Mouse (Mus musculus): Measurements from ENCODE around the gene Mlx. TPM values are rescaled to one million over a fixed set of nuclear protein-coding genes. Genes with fewer than 3 reads are reported as not detected.

Gene Mlx
- polyA plus RNA-seq, 1 experiment from 2014 or later = 58.9 TPM

GRCm38 (mm10) chr11:101085617-101086322 lies 1.3 kb upstream of the Mlx start:
- no peak overlapping the region for H3K4me3 ChIP-seq (ENCODE audit: low read length)
- no peaks in the 10 kb centered on the region for H3K9me3 ChIP-seq (ENCODE audit: low read length)
- peak overlapping the region; percentile 90; the same call in 1 of the 2 replicates for H3K27ac ChIP-seq (ENCODE audit: low read length)
- H3K4me2 ChIP-seq (replicated peaks; ENCODE audit: low read depth, low read length) = no peak overlapping the region
- WGBS = 92% methylated on average over 18 of the region's 18 CpGs
- peaks cover 30% of the 10 kb centered on the region for H3K4me1 ChIP-seq (ENCODE audit: insufficient read depth, low read length)
- peaks cover 7% of the 10 kb centered on the region for H3K27me3 ChIP-seq (ENCODE audit: insufficient read depth, low read length)
- H3K36me3 ChIP-seq (ENCODE audit: insufficient read depth, low read length) = peaks cover 18% of the 10 kb centered on the region
- H3K9ac ChIP-seq (replicated peaks; ENCODE audit: low read length) = peak overlapping the region; percentile 79
- ATAC-seq (ENCODE audit: low FRiP score, low TSS enrichment) = no peak

GRCm38 (mm10) chr11:101086323-101086674 lies 778 bp upstream of the Mlx start:
- Histone ChIP-seq H3K4me3 (ENCODE audit: low read length) (peak overlapping the region; percentile 76), H3K4me1 (ENCODE audit: insufficient read depth, low read length) (peaks cover 30% of the 10 kb centered on the region)

GRCm38 (mm10) chr11:101087682-101088055 lies 592 bp downstream of the Mlx start:
- peak overlapping the region; percentile 63 for H3K4me2 ChIP-seq (replicated peaks; ENCODE audit: low read depth, low read length)
- H3K27ac ChIP-seq (ENCODE audit: low read length) = peak overlapping the region; percentile 90
- no peaks in the 10 kb centered on the region for H3K9me3 ChIP-seq (ENCODE audit: low read length)
- peaks cover 30% of the 10 kb centered on the region for H3K4me1 ChIP-seq (ENCODE audit: insufficient read depth, low read length)
- no peak for ATAC-seq (ENCODE audit: low FRiP score, low TSS enrichment)
- peaks cover 37% of the 10 kb centered on the region for H3K36me3 ChIP-seq (ENCODE audit: insufficient read depth, low read length)
- peak overlapping the region; percentile 76 for H3K4me3 ChIP-seq (ENCODE audit: low read length)
- H3K9ac ChIP-seq (replicated peaks; ENCODE audit: low read length) = peak overlapping the region; percentile 79
- 11% methylated on average over 8 of the region's 8 CpGs for WGBS
- H3K27me3 ChIP-seq (ENCODE audit: insufficient read depth, low read length) = no peaks in the 10 kb centered on the region

More at GRCm38 (mm10) chr11:101086323-101086674, 778 bp upstream of the Mlx start:
- no peaks in the 10 kb centered on the region for H3K9me3 ChIP-seq (ENCODE audit: low read length)
- no peak for ATAC-seq (ENCODE audit: low FRiP score, low TSS enrichment)
- H3K4me2 ChIP-seq (replicated peaks; ENCODE audit: low read depth, low read length) = peak overlapping the region; percentile 63
- H3K27me3 ChIP-seq (ENCODE audit: insufficient read depth, low read length) = peaks cover 2% of the 10 kb centered on the region; the same call in 1 of the 2 replicates
- peaks cover 23% of the 10 kb centered on the region for H3K36me3 ChIP-seq (ENCODE audit: insufficient read depth, low read length)
- H3K27ac ChIP-seq (ENCODE audit: low read length) = peak overlapping the region; percentile 90
- 74% methylated on average over 6 of the region's 6 CpGs for WGBS
- peak overlapping the region; percentile 79 for H3K9ac ChIP-seq (replicated peaks; ENCODE audit: low read length)

- no peak overlapping the region for H3K4me2 ChIP-seq (replicated peaks; ENCODE audit: low read depth, low read length)
- no peak for ATAC-seq (ENCODE audit: low FRiP score, low TSS enrichment)
- peaks cover 32% of the 10 kb centered on the region for H3K4me1 ChIP-seq (ENCODE audit: insufficient read depth, low read length)
- WGBS = 81% methylated on average over 1 of the region's 1 CpGs
- H3K9ac ChIP-seq (replicated peaks; ENCODE audit: low read length) = no peak overlapping the region
- H3K9me3 ChIP-seq (ENCODE audit: low read length) = no peaks in the 10 kb centered on the region
- peaks cover 47% of the 10 kb centered on the region for H3K36me3 ChIP-seq (ENCODE audit: insufficient read depth, low read length)
- H3K4me3 ChIP-seq (ENCODE audit: low read length) = no peak overlapping the region
- no peaks in the 10 kb centered on the region for H3K27me3 ChIP-seq (ENCODE audit: insufficient read depth, low read length)
- H3K27ac ChIP-seq (ENCODE audit: low read length) = no peak overlapping the region
Observed at GRCm38 (mm10) chr11:101089931-101090330, 2.9 kb downstream of the Mlx start.

GRCm38 (mm10) chr11:101094930-101095313 lies 7.8 kb downstream of the Mlx start:
- H3K4me3 ChIP-seq (ENCODE audit: low read length) = peak overlapping the region; percentile 80
- H3K9ac ChIP-seq (replicated peaks; ENCODE audit: low read length) = peak overlapping the region; percentile 80
- peak overlapping the region; percentile 92 for H3K4me2 ChIP-seq (replicated peaks; ENCODE audit: low read depth, low read length)
- WGBS = under 1% methylated on average over 18 of the region's 18 CpGs
- peaks cover 64% of the 10 kb centered on the region for H3K36me3 ChIP-seq (ENCODE audit: insufficient read depth, low read length)
- ATAC-seq (ENCODE audit: low FRiP score, low TSS enrichment) = no peak; the same call in none of the 2 replicates
- H3K4me1 ChIP-seq (ENCODE audit: insufficient read depth, low read length) = peaks cover 13% of the 10 kb centered on the region
- no peaks in the 10 kb centered on the region for H3K27me3 ChIP-seq (ENCODE audit: insufficient read depth, low read length)
- no peaks in the 10 kb centered on the region for H3K9me3 ChIP-seq (ENCODE audit: low read length)
- 0 out of 2 replicates have a peak overlapping the region, but pooled peaks have one; percentile 43 for H3K27ac ChIP-seq (ENCODE audit: low read length)

- peak; percentile 97 for ATAC-seq (ENCODE audit: low FRiP score, low TSS enrichment)
- WGBS = under 1% methylated on average over 43 of the region's 43 CpGs
- H3K4me1 ChIP-seq (ENCODE audit: insufficient read depth, low read length) = peaks cover 13% of the 10 kb centered on the region
Observed at GRCm38 (mm10) chr11:101095314-101096024, 8.4 kb downstream of the Mlx start, which contains the start of gene Psmc3ip. TSS of gene Psmc3ip (minus strand) at chr11:101095436.

GRCm38 (mm10) chr11:101098231-101098630 lies 11.2 kb downstream of the Mlx start:
- H3K36me3 ChIP-seq (ENCODE audit: insufficient read depth, low read length) = peaks cover 59% of the 10 kb centered on the region
- WGBS = 85% methylated on average over 8 of the region's 8 CpGs

More at GRCm38 (mm10) chr11:101095314-101096024, 8.4 kb downstream of the Mlx start, which contains the start of gene Psmc3ip:
- H3K27me3 ChIP-seq (ENCODE audit: insufficient read depth, low read length) = no peaks in the 10 kb centered on the region
- H3K9me3 ChIP-seq (ENCODE audit: low read length) = no peaks in the 10 kb centered on the region
- peak within 1 kb of the TSS; percentile 80 for H3K4me3 ChIP-seq (ENCODE audit: low read length)
- H3K9ac ChIP-seq (replicated peaks; ENCODE audit: low read length) = peak within 1 kb of the TSS; percentile 80
- H3K36me3 ChIP-seq (ENCODE audit: insufficient read depth, low read length) = peaks cover 64% of the 10 kb centered on the region
- peak within 1 kb of the TSS; percentile 94 for H3K27ac ChIP-seq (ENCODE audit: low read length)
- peak within 1 kb of the TSS; percentile 92 for H3K4me2 ChIP-seq (replicated peaks; ENCODE audit: low read depth, low read length)

GRCm38 (mm10) chr11:101103011-101103410 lies 15.9 kb downstream of the Mlx start:
- ATAC-seq (ENCODE audit: low FRiP score, low TSS enrichment) = no peak
- whole genome bisulfite sequencing = 91% methylated on average over 5 of the region's 5 CpGs

More at GRCm38 (mm10) chr11:101098231-101098630, 11.2 kb downstream of the Mlx start:
- H3K4me2 ChIP-seq (replicated peaks; ENCODE audit: low read depth, low read length) = no peak overlapping the region
- peaks cover 13% of the 10 kb centered on the region for H3K4me1 ChIP-seq (ENCODE audit: insufficient read depth, low read length)
- no peak overlapping the region for H3K4me3 ChIP-seq (ENCODE audit: low read length)
- no peaks in the 10 kb centered on the region for H3K9me3 ChIP-seq (ENCODE audit: low read length)
- H3K9ac ChIP-seq (replicated peaks; ENCODE audit: low read length) = no peak overlapping the region
- no peak overlapping the region for H3K27ac ChIP-seq (ENCODE audit: low read length)
- H3K27me3 ChIP-seq (ENCODE audit: insufficient read depth, low read length) = no peaks in the 10 kb centered on the region
- ATAC-seq (ENCODE audit: low FRiP score, low TSS enrichment) = no peak

GRCm38 (mm10) chr11:101109351-101109750 lies 22.3 kb downstream of the Mlx start:
- Histone ChIP-seq H3K27ac (ENCODE audit: low read length) (no peak overlapping the region), H3K36me3 (ENCODE audit: insufficient read depth, low read length) (peaks cover 7% of the 10 kb centered on the region; the same call in 1 of the 2 replicates), H3K4me2 (replicated peaks; ENCODE audit: low read depth, low read length) (no peak overlapping the region), H3K9me3 (ENCODE audit: low read length) (no peaks in the 10 kb centered on the region), H3K4me3 (ENCODE audit: low read length) (no peak overlapping the region), H3K9ac (replicated peaks; ENCODE audit: low read length) (no peak overlapping the region), H3K27me3 (ENCODE audit: insufficient read depth, low read length) (no peaks in the 10 kb centered on the region), H3K4me1 (ENCODE audit: insufficient read depth, low read length) (no peaks in the 10 kb centered on the region)
- 85% methylated on average over 4 of the region's 4 CpGs for WGBS
- ATAC-seq (ENCODE audit: low FRiP score, low TSS enrichment) = no peak

More at GRCm38 (mm10) chr11:101103011-101103410, 15.9 kb downstream of the Mlx start:
- H3K36me3 ChIP-seq (ENCODE audit: insufficient read depth, low read length) = peaks cover 55% of the 10 kb centered on the region
- H3K27me3 ChIP-seq (ENCODE audit: insufficient read depth, low read length) = no peaks in the 10 kb centered on the region
- no peak overlapping the region for H3K9ac ChIP-seq (replicated peaks; ENCODE audit: low read length)
- no peaks in the 10 kb centered on the region for H3K4me1 ChIP-seq (ENCODE audit: insufficient read depth, low read length)
- H3K4me2 ChIP-seq (replicated peaks; ENCODE audit: low read depth, low read length) = no peak overlapping the region
- no peak overlapping the region for H3K4me3 ChIP-seq (ENCODE audit: low read length)
- no peak overlapping the region for H3K27ac ChIP-seq (ENCODE audit: low read length)
- H3K9me3 ChIP-seq (ENCODE audit: low read length) = no peaks in the 10 kb centered on the region

Data from kidney, embryonic 16.5 days (tissue).